Mouse (Mus musculus) neutrophil, adult 5-6 weeks (primary cell): ENCODE results near the gene Etaa1. TPM values are rescaled to one million over a fixed set of nuclear protein-coding genes. Genes with fewer than 3 reads are reported as not detected.
"Not testable (repeated sequence)": the region's sequence is repeated elsewhere in the genome, so short reads cannot be mapped to it uniquely, and the experiment has no call there.

Experiments
- ATAC-seq: fragments of 151-379, 151-347 bp; 2 replicates; pipeline ENCODE4 v1.8.0; 2017; ENCODE audit warnings: mild to moderate bottlenecking, moderate TSS enrichment; ENCODE audit not compliant: insufficient number of reproducible peaks, poor library complexity, low FRiP score, severe bottlenecking; ENCODE audit errors: extremely low read depth
- total RNA-seq: library from RNA; stranded (forward); fragments of 200-1000 nt; gene quantifications from 2 replicates; pipeline ENCODE4 v1.2.3, GENCODE M21; 2017

Gene Etaa1
- 7.9 and 10.9 TPM in 2 replicates for total RNA-seq

- peak; percentile 100 for ATAC-seq
Measured at GRCm38 (mm10) chr11:17953231-17954134, at the start of gene Etaa1. Etaa1 (minus strand) TSS chr11:17953875.

GRCm38 (mm10) chr11:17994151-17994550 lies 40.5 kb upstream of the Etaa1 start:
- no peak for ATAC-seq

- ATAC-seq = no peak
Measured at GRCm38 (mm10) chr11:17992311-17992710, 38.6 kb upstream of the Etaa1 start.

GRCm38 (mm10) chr11:17983331-17983730 lies 29.7 kb upstream of the Etaa1 start:
- no peak for ATAC-seq

GRCm38 (mm10) chr11:17981246-17981645 lies 27.6 kb upstream of the Etaa1 start:
- no peak for ATAC-seq

GRCm38 (mm10) chr11:17975581-17975980 lies 21.9 kb upstream of the Etaa1 start:
- no peak for ATAC-seq

GRCm38 (mm10) chr11:17952791-17953190 lies 884 bp downstream of the Etaa1 start:
- ATAC-seq = no peak

- ATAC-seq = no peak
Measured at GRCm38 (mm10) chr11:17951336-17951735, 2.3 kb downstream of the Etaa1 start.

GRCm38 (mm10) chr11:17939168-17939567 lies 14.5 kb downstream of the Etaa1 start:
- no peak for ATAC-seq

- ATAC-seq = no peak
Measured at GRCm38 (mm10) chr11:17937931-17938330, 15.7 kb downstream of the Etaa1 start.

GRCm38 (mm10) chr11:17917905-17918304 lies 35.8 kb downstream of the Etaa1 start:
- no peak for ATAC-seq

GRCm38 (mm10) chr11:17917101-17917500 lies 36.6 kb downstream of the Etaa1 start:
- no peak for ATAC-seq

GRCm38 (mm10) chr11:17916486-17916885 lies 37.2 kb downstream of the Etaa1 start:
- ATAC-seq = no peak

GRCm38 (mm10) chr11:17900996-17901395 lies 52.7 kb downstream of the Etaa1 start:
- not testable (repeated sequence) for ATAC-seq
